Mouse (Mus musculus) T-cell, adult 2 months (primary cell): Measurements from ENCODE around the gene Smoc1.

Experiments
- DNase-seq: peaks from one replicate; pipeline ENCODE4 v3.0.0; 2022; ENCODE audit warnings: low spot score

The Smoc1 gene

DNA sequence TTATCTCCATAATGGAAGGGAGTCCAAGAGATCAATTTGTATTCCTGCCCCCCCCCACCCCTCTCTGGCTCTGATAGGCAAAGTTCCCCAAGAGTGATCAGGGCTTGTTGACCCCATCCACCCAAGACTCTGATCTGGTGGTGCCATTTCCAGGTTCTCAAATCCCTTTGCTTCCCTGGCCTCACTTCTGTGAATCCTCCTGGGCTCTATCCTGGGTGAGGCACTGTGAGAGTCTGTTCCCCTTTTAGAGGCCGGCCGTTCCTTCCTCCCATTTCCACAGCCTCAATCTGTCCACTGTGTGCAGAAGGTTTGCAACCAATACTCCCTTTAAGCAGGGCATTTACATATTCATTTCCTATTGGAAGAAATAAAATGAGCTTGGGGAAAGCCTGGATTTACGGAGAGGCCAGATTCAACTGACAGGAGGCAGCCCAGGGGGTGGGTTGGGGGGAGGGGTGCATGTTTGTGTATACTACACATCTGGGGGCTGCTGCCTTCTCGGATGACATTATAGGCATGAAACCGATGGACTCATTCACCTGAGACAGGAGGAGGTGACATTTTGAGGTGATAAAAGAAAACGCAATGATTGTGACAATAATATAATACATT lies 199.5 kb downstream of the Smoc1 start:
- DNase-seq, result no peak

DNA sequence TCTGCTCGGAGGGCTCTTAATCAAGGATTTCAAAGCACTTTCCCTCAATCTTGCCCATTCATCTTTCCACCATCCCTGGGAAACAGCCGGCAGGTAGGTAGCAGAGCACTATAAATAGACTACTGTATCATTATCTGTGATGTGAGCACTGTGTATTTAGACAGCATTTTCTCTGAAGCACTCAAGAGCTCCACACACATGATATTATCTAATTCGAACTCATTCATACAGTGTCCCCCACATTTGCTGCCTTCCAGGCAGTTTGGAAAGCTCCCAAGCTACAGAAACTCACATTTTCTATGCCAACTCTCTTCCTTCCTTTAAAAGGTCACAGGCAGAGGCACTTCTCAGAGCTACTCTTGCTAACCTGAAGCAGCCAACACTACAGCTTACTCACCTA lies 200.0 kb downstream of the Smoc1 start:
- DNase-seq, result no peak

DNA sequence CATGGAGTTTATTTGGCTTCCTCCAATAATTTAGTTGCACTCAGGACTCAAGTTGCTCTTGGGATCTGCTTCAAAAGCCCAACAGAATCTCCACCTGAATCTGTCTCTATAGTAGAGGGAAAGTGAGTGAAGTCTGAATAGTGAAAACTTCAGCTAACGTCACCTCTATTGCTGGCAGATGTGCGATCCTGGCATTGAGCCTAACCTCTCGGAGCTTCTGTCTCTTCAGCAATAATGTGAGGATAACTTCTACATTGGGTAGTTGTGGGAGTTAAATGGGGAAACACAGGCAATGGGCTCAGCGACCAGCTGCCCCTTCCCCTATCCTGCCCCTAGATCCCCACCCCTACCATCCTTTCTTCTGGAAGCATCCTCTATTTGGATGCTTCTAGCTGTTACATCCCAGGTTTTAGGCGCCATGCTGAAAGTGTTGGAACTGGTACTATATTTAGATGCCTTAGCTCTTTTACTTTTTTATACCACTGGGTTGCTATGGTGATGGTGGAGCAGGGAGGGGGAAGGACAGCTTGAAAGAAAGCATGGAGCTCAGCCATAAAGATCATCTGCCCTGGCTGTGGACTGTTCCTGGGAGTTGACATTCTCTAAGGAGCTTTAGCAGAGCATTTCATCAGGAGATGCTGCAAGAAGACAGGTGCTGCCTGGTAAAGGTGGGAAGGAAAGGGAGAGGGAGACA lies 201.3 kb downstream of the Smoc1 start:
- no peak for DNase-seq

DNA sequence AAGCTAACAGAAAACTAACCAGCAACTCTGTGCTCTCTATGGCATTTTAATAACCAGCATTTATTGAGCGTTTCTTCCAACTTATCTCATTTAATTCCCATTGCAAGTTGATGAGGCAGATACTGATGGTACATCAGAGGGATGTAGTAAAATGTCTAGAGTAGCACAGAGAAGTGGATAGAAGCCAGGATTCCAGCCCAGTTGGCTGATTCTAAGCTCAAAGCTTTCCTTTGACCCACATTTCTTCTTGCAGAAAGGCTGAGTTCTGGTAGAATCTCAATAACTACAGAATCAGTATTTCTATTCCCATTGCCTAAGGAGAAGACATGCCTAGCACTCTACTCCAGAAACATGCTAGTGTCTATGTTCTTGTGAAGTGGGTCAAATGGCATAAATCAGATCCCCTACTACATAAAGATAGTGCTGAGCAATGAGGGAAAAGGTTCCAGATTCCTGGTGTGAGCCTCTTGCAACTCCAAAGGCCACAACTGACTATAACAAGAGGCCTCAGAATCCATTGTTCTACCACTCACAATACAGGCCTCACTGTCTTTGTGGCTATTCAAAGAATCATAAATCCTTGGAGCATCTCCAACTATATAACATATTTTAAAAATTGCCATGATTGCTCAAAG lies 207.3 kb downstream of the Smoc1 start:
- no peak for DNase-seq

DNA sequence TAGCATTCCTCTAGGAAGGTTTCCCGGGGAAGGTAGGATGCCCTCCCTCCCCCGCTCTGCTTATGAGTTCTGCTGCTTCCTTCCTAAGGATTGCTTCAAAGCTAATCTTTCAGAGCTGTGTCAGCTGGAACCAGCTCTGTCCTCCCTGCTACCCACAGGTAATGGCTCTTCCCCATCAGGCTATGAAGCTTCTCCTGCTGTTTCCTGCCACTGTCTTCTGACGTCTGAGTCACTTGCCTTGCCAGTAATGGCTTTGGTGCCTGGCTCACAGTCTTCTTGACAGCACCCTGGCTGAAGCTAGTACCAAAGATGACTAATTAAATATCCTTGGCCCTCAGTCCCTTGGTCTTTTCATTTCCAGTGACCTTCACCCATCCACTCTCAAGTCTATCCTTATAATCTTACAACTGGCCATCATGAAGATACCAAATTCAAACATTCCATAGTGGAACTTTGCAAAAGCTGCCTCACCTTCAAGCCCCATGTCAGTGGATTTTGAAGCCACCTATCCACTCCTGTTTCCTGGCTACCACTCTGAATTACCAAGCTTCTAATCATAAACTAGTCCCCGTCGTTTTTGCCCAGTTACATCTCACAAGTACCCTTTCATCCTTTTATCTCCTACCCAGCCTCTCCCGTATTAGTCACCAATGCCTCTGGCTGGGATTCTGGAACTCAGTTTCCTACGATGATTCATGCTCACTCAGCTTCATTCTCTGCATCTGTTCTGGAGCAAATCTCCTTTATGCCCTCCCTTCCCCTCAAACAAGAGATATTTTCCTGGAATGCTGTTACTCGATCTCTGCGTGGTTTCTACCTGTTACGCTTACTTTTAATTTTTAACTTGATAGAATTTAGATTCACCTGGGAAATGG lies 209.1 kb downstream of the Smoc1 start:
- no peak for DNase-seq
